Mouse (Mus musculus) liver, postnatal 0 days (tissue): ENCODE measurements around the gene Esrra.

ENCODE experiments used
- CTCF ChIP-seq: sonication (generic); IDR thresholded peaks from 2 replicates; pipeline ENCODE4 v1.5.1; 2016; ENCODE audit warnings: antibody characterized with exemption, low read depth
- EP300 ChIP-seq: IDR thresholded peaks from 2 replicates; pipeline ENCODE4 v1.6.1; 2016; ENCODE audit warnings: antibody characterized with exemption, low read depth, mild to moderate bottlenecking

DNA sequence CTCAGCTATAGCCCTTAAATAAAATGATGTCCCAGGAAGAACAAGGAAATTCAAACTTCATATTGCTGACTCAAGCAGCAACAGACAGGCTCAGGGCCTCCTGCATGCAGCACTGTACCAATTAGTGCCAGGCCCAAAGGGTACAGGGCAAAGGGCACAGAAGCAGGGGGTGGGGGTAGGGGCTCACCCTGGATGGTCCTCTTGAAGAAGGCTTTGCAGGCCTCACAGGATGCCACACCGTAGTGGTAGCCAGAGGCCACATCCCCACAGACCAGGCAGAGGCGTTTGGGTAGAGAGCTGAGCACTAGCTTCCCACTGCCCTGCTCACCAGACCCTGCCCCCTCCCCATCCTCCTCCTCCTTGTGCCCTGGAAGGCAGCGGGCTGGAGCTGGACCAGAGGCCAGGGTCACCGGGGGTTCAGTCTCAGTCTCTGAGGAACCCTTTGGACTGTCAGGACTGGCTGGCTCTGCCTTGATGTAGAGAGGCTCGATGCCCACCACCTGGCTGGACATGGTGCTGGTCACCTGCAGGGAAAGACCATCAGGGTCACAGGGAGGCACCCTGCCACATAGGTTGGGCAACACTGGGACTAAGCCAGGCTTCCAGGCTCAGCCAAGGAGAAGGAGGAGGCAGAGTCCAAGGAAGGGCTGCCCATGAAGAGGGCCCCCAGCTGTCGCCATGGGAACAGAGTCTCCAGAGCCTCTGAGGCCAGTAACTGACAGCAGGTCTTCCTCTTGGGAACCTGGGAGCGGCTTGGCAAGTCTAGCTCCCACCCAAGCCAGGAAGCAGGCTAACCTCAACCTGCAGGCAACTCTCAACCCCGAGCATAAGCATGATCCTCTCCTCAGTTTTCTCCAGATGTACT, 1.5 kb downstream of the Esrra start:
- TF ChIP-seq CTCF (no peak), EP300 (no peak)
